Mouse (Mus musculus) kidney, postnatal 25 days (tissue): ENCODE results near the gene Dner.

Experiments
- DNase-seq, 2 experiments: peaks; one replicate each; pipeline ENCODE4 v3.0.0; 2021; ENCODE audit warnings: mixed read lengths in 2 of 2

Dner gene

DNA sequence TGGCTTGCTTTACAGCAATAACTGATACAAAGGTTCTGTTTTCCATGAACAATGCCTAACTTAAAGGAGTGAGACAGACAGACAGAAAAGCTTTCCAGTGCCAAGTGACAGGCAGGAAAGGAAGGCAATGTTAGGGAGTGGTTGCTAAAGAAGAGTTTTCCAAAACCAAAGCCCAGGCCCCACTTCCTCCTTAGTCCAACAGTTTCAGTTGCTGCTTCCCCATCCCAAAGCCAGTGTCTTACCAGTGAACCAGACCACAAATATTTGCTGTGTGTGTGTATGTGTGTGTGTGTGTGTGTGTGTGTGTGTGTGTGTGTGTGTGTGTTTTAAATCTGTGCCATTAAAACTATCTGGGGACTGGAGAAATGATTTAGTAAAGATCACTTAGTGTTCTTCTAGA, 258.5 kb downstream of the Dner start:
- no peak for DNase-seq

DNA sequence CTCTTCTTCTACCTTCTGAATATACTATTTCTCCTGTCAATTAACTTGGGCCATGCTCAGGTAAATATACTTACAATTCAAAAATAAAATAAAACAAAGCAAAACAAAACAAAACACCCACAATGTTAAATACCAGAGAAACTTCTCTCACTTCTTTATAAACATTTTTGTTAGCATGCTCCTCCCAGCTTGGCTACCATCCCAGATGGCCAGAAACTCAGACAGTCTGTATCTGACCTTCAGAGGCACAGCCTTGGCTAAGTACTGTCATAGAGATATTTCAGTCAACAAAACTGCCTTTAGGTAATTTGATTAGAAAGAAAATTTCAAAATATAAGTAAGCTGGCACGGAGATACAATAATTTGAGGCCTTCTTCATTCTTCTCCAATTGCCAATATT, 259.7 kb downstream of the Dner start:
- no peak for DNase-seq

DNA sequence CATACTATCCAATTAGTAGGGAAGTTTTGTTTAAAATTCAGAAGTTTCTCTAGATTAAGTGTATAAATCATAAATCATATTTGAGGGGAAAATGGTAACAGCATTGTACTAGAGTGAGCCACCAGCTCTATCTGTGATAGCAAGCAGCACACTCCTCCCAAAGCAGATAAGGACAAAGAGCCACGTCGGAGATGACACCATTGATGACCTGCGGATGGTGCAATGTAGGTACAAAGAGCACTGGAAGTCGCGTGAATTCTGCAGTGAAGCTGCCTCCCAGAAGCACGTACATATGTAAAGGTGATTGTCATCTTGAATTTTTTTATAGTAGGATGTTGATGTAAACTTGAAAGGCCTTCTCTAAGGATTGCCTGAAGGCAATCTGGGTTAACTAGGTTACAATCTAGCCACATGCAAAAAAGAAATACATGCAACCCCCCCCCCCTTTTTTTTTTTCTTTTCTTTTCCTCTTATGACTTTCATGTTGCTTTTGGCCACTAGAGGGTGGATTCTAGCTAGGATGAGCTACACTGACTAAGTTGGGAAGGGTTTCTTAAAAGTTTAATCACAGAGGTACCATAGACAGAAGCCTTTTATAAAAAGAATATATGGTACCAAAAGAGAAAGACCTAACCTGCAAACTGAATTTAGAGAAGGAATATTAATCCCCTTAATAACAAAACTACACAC, 262.6 kb downstream of the Dner start:
- no peak for DNase-seq

DNA sequence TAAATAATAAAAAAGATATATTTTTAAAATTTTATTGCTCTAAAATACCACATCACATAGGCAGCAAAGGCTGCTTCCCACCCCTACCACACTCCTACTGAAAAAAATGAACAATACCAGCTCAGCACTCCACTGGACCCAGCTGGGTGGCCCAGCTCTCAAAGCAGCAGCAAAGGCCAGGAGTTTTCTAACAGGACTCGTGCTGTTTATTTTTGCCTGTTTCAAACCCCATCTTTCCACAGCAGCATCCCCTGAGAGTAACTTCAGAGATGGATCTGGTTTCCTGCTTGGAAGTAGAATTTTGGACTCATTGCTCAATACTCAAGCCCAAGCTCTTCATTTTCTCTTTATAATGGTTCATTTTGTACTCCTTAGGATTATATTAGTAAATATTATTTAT, 263.7 kb downstream of the Dner start:
- no peak for DNase-seq

DNA sequence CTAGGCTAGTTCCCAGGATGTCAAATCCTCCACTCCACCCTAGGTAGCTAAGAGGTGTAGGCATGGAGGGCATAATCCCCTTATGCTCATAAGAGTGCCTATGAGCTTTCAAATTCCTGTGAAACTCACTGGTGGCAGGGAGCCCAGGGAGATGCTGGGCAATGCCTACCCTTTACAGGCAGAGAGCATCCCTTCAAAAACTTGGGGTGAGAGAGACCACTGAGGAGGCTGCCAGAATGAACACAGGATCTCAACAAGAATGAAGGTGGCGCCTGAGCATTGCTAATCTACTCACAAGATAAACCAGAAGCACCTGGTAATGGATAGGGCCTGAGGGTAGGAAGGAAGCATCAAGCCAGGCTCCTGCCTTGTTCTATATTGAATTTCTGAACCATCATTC, 267.7 kb downstream of the Dner start:
- no peak for DNase-seq

DNA sequence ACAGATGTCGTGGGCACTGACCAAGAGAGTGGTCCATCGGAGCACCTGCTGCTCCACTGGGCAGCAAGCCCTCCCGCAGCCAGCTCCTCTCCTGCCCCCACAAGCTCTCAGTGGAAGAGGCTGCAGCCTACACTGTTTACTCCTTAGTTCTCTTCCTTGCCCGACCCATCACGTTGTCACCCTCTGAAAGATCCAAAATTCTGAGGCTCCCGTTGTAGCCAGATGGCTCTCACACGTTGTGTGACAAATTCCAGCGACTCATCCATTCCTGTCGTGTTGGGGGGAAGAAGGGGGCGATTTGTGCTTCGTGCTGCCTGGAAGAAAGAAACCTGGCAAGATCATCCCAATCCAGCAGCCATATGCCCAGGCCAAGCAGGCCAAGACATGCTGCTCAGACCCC, 268.3 kb downstream of the Dner start:
- no peak for DNase-seq

DNA sequence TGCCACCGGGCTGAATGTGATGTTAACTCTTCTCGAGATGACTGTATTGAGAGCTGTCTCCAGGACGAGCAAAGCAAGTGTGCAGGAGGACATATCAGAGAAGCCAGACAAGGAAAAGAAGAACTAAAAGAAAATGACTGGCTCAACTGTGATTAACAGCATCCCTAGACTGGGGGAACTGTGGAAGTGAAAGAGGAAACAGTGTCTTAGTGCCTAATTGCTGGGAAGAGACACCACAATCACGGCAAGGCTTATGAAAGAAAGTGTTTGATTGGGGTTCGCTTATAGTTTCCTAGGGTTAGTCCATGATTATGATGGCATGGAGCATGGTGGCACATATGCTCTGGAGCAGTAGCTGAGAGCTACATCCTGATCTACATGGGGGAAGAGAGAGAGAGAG, 269.3 kb downstream of the Dner start:
- no peak for DNase-seq

DNA sequence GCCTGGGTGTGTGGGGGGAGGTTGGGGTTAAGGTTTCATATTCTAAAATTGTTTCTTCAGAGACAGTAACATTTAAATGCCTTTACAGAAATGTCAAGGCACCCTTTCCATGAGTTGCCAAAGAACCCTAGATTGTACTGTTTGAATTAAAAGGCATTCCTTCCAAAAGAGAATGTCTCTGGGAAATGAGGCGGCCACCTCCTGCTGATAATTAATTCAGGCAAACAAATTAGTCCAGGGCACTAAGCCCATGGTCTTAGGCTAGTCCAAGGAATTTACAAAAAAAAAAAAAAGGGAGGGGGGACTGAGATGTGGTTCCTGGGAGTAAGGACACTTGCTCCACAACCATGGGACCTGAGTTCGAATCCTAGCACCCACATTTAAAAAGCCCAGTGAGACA, 273.1 kb downstream of the Dner start:
- no peak for DNase-seq

DNA sequence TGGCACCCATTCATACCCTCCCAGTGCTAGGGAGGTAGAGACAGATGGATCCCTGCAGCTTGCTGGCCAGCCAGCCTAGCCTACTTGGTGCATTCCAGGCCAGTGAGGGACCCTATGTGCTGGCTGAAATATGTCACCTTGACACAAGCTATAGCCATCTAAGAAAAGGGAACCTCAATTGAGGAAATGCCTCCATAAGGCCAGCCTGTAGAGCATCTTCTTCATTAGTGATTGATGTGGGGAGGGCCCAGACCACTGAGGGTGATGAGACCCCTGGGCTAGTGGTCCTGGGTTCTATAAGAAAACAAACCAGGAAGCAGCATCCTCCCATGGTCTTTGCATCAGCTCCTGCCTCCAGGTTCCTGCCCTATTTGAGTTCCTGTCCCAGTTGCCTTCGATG, 274.2 kb downstream of the Dner start:
- DNase-seq, result no peak

DNA sequence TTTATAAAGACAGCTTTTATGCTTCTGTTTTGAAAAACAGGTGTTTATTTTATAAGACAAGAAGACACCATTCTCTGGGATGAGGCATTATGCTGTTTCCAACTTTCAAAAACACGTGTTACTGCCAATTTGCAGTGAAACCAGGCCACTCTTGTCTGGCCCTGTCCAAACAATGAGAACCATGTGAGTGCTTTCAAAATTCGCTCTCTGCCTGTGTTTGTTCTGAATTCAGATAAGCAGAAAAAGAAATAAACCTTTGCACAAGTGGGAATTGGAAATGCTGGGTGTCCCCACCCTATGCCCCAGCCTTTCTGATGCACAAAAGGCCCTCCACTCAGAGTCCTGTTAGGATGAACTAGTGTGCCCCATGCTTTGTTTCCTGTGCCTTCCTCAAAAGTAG, 276.6 kb downstream of the Dner start:
- no peak for DNase-seq

DNA sequence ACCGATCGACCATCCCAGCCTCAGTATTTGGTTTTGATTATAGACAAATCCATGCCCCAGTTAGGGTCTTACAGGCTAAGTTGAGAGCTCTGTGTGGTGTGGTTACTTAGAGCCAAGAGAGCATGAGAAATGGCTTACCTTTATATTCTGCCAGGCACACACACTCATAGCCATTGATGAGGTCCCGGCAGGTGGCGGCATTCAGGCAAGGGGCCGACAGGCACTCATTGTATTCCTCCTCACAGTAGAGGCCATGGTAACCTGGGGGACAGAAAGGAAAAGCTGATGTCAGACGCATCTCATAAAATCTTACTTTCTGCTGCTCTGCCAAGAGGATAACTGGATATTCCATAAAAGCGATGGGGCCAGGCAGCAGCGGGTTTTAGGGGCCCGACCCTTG, 277.5 kb downstream of the Dner start:
- no peak for DNase-seq

DNA sequence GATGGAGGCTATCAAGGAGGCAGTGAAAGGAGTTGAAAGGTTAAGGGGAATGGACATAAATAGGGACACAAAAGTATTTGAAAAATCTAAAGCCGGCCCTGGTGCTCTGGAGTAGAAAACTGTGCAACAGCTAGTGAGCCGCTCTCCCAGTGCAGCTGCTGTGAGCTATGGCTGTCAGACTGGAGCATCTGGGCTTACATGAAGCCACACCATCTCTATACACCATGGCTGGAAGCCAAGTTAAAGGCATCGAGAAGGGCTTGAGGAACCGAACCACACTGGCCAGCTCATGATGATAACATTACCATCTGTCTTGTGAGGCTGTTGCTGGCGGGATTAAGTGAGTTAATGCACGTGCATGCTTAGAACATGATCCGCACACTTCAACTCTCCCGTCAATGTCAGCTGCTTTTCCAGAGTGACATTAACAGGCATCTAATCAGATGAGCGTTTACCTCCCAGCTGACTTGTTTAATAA, 278.2 kb downstream of the Dner start:
- peak; percentile 29 to 44 for DNase-seq

DNA sequence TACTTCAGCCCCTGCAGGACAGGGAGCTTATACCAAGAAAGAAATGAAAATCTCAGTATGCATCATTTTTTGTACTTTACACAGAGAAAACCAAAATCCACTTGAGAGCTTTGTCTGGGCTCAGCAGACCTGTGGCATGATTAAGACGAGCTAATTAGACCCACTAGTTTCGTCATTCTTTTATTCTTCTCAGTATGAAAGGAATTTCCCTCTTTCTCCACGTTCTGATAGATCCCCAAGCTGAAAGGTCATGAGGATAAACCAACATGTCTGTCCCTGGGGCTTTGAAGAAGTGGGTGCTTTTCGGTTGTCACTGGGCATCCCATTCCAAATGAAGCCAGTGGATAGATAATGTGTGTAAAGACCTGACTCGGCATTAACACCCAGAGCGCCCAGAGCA, 278.7 kb downstream of the Dner start:
- no peak for DNase-seq

DNA sequence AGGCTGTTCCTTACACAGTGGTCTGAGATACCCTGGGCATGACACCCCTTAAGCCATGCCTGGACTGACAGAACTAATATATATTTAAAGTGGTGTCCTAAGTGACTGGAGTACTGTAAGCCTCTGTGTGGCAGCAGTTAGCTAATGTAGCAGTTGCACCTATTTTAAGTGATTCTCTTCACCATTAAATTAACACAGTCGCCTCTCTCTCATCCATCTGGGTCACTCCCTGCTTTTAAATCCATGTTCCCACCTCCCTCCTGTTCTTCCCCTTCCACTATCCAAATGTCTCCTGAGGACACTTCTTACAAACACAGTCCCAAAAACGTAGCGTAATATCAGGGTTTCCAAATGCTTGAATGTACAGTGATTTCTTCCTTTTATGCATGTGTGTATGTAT, 281.6 kb downstream of the Dner start:
- DNase-seq, result no peak

DNA sequence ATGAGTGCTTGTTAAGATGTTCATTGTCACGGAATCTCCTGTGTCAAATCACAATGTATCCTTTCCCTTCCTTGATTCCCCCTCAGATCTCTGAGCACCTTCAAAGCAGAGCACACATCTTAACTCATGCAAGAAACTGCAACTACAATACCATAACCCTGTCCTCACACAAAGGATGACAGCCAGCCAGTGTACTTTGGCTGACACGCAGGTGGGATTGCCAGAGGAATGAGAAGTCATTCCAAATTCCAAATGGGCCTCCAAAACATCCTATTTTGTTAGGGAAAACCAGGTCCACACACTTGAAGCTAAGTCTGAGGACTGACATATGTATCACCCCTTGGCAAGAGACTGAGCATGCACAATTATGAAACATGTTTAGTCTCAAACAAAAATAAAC, 286.5 kb downstream of the Dner start:
- DNase-seq, result no peak

DNA sequence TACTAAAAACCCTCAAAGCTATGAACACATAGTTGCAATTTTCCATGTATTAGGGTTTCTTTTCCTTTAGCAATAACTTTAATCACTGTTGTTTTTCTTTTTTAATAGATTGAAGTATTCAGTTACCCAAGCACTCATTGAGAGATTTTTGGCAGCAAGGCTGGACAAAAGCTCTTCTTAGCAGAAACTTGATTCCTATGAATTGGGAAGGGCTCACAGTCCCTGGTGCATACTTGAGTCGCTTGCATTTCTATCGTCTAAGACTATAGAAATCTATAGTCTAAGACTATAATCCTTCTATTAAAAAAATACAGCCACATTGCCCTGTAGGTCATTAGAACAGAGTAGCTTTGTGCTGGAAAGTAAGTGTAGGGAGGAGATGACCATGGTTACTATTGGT, 287.1 kb downstream of the Dner start:
- no peak for DNase-seq

DNA sequence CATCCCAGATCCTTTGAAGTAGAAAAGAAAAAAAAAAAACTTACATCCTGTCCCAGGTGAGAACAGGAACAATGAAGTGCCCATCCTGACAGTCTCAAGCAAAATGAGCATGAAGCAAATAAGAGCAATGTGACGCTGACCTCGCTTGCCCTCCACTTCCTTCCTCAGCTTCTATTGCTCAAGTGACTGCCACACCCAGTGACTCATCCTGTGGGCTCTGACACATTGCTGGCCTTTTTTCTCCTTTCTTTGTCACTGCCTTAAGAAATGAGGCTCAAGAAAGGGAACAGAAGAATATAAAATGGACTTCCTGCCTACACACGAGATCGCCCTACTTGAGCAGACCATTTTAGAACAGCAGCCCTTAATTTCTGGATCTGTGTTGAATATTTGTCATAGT, 289.1 kb downstream of the Dner start:
- peak; percentile 54 to 73 for DNase-seq

DNA sequence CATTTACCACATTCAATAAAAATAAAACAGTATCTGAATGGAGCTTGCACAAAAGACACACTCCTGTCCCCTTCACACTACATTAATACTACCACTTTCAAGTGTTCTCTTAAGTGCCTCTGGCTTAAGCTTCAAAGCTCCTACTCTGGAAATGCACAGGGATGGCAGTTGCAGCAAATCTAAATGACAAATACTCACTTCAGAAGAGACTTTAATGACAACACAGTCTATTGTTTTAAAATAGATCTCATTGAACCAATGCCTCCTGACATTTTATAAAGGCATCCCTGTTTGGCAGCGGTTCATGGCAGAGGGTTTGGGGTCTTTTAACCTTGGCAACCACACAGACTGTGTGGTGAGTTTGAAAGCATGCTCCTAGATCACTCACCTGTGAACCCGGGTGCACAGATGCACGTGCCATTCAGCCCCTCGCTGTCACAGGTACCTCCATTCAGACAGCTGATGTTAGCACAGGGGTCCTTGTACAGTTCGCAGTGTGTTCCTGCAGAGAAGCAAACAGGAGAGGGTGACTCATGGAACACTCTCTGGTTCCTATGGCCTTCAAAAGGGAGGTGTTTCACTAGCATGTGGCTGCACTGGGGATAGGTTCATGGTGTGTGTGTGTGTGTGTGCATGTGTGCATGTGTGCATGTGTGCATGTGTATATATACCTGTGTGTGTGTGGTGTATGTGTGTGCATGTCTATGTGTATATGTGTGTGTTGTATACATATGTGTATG, 290.3 kb downstream of the Dner start:
- no peak for DNase-seq

DNA sequence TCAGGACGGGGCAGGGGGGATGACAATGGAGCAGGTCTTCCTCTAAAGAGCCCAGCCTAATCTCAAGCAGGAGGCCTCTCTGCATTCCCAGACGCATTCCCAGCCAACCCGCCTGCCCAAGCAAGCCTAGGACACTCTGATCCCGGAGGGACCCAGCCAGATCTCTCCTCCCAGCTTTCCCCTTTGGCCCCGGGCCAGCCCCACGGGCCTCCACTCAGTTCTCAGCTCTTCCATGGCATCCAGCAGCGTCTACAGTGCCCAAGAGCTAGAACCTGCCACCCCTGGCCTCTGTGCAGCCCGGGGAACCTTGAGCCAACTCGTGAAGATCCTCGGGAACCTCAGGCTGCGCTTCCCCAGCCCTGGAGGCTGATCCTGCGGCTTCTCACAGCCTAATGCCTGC, 291.1 kb downstream of the Dner start:
- no peak for DNase-seq

DNA sequence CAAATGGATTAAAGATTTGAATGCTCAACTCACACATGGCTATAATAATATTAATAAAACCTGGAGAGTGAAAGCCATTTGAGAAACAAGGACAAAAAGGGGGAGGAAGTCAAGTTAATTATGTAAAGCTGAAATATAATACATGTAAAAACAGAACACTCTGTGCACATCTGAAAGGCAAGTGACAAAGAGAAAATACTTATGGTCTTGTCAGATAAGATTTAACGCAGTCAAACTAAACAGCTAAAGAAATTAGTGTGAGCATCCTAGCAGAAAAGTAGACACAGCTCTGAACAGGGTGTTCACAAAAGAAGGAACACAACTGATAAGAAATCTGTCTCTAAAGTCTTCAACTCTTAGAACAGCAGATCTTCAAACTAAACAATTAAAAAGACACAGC, 293.9 kb downstream of the Dner start:
- DNase-seq, result no peak

DNA sequence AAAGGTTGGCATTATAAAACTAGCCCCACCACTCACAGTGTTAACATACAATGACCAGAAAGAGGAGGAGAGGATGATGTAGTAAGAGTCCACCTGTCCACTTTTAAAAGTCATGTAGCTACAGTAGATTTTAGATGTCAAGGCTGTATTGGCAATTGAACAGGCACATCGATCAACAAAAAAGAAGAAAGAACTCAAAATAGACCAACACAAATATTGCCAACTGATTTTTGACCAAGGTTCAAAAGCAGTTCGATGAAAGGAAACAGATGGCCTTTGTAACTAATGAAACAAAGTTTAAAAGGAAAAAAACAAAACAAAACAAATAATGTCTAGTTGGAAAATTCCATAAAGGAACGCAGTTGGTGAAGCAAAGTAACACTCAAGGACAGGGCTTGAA, 296.4 kb downstream of the Dner start:
- no peak for DNase-seq

DNA sequence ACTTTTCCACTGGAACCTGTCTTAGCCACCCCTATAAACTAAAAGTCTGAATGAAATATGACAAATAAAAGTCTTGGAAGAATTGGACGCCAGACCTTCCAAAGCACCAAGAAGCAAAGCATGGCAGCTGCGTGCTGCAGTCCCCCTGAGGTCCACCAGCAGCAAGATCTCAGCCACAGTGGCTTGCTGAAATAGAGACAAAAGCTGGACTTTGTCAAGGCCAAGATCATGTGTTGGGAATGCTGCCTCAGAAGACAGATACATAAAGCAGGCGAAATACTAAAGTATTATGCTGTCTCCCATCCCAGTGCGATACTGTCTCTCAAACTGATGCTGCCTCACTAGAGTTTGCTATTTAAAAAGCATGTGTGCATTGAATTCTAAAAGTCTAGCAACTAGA, 296.9 kb downstream of the Dner start:
- DNase-seq, result no peak

DNA sequence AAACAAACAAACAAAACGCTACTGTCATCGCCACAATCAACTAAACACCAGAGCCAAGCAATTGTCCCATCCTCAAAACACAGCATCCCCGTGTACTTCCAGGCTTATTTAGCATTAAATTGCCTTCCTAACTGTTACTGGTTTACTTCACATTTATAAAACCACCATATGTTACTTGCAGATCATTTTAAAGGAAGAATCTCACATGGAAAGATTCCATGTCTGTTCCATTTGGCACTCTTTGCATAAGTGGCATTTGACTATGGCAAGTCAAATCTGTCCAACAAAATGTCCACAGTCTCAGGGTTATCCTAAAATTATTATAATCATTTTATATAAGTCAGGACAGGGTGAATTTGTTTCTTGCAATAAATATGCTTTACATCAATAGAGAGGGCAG, 299.2 kb downstream of the Dner start:
- DNase-seq, result no peak

DNA sequence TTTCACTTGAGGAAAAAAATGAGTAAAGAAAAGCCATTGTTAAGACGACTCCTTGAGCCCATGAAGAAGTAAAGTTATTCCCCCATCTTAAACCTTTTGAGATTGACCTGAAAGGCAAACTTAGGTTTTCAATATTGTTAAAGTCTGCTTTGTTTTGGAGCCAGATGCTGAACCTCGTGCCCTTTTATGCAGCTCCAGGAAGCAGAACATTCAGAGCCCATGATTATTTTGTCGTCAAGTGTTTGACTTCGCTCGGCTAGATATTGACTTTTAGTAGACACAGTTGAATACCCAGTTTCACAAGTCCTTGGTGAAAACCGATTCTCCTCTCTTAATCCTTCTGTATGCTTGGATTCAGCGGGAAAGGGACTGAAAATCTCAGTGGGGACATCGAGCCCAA, 300.1 kb downstream of the Dner start:
- no peak for DNase-seq

DNA sequence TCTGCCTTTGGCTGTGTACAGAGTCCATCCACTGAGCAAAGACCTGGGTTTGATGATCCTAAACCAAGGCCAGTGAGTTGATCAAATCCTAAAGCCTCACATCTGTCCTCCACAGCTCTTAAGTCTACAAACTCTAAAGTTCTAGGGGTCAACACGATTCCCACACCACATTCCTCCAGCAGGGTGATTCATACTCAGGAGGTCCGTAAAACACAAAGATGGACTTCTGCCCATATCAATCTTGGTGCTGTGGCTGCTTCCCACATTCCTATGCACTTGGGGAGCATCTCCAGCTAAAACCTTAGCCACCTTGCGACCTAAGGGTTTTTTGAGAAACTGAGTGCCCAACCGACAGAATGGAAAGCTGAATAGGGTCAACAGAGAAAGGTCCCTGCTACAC, 305.1 kb downstream of the Dner start:
- no peak for DNase-seq
